Mouse (Mus musculus) embryonic fibroblast, embryonic 13.5 days (primary cell): ENCODE data around the gene Car15. TPM values are rescaled to one million over a fixed set of nuclear protein-coding genes. Genes with fewer than 3 reads are reported as not detected.

Source experiments
- H3K27ac ChIP-seq: 2 replicates; pipeline ENCODE4 v1.5.1; 2012; ENCODE audit warnings: low read length, control low read depth, inconsistent platforms; ENCODE audit not compliant: insufficient read depth
- H3K4me1 ChIP-seq: 2 replicates; pipeline ENCODE4 v1.6.1; 2011; ENCODE audit warnings: low read length; ENCODE audit not compliant: control insufficient read depth, insufficient read depth
- H3K4me3 ChIP-seq: 2 replicates; pipeline ENCODE4 v1.5.1; 2011; ENCODE audit warnings: mild to moderate bottlenecking, control low read depth, low read length; ENCODE audit not compliant: insufficient read depth
- CTCF ChIP-seq: IDR thresholded peaks from 2 replicates; pipeline ENCODE4 v1.5.1; 2011; ENCODE audit warnings: mild to moderate bottlenecking, control low read depth, low read length, moderate library complexity, borderline replicate concordance; ENCODE audit not compliant: insufficient read depth
- POLR2A ChIP-seq: IDR thresholded peaks from 2 replicates; pipeline ENCODE4 v1.6.1; 2011; ENCODE audit warnings: low read depth, mild to moderate bottlenecking, control low read depth, low read length, moderate library complexity
- polyA plus RNA-seq: library from polyadenylated mRNA; stranded (reverse); fragments of >200 nt; gene quantifications from 2 replicates; pipeline ENCODE4 v1.2.4, GENCODE M21; 2011; ENCODE audit warnings: low read depth; ENCODE audit not compliant: missing spikeins, insufficient read length

The Car15 gene
- polyA plus RNA-seq, 1 experiment: 0.90 TPM

DNA sequence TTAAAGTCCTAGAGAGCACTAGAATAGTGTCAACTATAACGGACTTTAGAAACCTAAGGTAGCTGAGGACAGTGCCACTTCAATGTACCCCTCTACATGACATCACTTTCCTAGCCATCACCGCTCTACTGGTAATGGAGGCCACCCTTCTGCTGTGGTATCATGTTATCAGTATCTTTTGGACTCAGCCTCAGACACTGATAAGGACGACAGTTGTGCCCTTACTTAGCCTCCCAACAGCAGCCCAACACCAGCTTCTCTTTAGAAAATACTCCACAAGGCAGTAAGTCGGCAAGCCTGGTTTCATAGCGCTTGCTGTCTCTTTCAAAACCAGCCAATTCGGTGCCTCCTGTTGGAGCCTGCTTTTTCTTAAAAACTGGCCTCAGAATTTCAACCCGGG, 3.6 kb downstream of the Car15 start:
- TF ChIP-seq POLR2A (no peak), CTCF (no peak)
- Histone ChIP-seq H3K4me1 (0 out of 2 replicates have a peak, but pooled peaks cover 5% of the 10 kb centered on the region), H3K27ac (no peak overlapping the region), H3K4me3 (no peak overlapping the region)

DNA sequence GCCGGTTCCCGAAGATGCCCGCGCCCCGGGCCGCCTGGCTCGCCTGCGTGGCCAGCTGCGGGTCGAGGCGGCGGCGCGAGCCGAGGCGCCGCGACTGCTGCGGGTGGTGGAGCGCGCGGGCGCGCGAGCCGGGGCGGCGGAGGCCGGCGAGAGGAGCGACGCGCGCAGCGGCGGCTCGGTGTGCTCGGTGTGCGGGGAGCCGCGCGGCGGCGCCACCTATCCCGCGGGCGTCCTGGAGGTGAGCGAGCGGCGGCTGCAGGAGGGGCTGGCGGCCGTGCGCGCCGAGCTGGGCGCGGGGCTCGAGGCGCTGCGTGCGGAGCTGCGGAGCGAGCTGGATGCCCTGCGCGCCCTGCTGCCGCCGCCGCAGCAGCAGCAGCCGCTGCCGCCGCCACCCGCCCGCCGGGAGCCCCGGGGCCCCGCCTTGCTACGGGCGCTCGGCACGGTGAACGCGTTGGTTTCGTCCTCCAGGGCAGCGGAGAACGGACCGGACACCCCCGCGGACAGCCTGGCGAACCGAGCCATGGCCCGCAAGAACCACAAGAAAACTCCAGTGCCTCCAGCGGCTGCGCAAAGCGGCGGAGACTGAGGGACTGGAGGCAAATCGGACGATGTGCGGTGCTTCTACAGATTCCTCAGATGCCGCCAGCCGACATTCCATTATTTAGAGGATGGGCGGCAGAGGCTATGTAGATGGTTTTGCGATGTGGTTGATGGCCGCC, 4.3 kb downstream of the Car15 start:
- no peak overlapping the region for H3K27ac ChIP-seq
- H3K4me1 ChIP-seq: 0 out of 2 replicates have a peak, but pooled peaks cover 5% of the 10 kb centered on the region
- no peak for TF ChIP-seq CTCF
- TF ChIP-seq POLR2A: no peak
- peak overlapping the region; percentile 22 for H3K4me3 ChIP-seq

DNA sequence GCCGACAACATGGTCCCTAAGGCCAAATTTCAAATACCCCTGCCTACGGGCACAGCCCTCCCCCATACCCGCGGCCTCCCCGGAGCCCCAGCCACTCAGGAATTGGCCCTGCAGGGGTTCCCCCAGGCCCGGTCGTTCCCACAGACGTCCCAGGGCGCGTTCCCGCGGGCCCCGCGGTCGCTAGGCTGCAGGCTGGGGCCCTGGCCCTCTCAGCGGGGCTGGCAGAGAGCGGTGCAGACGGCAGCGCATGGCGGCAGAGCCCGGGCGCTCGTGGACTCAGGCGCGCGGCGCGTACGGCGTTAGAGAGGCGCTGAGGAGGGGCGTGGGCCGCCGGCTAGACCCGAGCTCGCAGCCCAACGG, 4.9 kb downstream of the Car15 start:
- TF ChIP-seq POLR2A (no peak), CTCF (no peak)
- no peak overlapping the region for H3K27ac ChIP-seq
- peak overlapping the region; percentile 22 for H3K4me3 ChIP-seq
- 0 out of 2 replicates have a peak, but pooled peaks cover 5% of the 10 kb centered on the region for H3K4me1 ChIP-seq

- TF ChIP-seq CTCF (no peak), POLR2A (no peak)
- Histone ChIP-seq H3K4me1 (0 out of 2 replicates have a peak, but pooled peaks cover 5% of the 10 kb centered on the region), H3K4me3 (peak within 1 kb of the TSS; percentile 22), H3K27ac (no peak within 1 kb of the TSS)
Measured at GRCm38 (mm10) chr16:17832821-17833220, 5.3 kb downstream of the Car15 start, which contains the start of gene B830017H08Rik. Gene B830017H08Rik, plus strand, starts transcription at chr16:17833121.

- H3K27ac ChIP-seq: no peak overlapping the region
- 0 out of 2 replicates have a peak, but pooled peaks cover 5% of the 10 kb centered on the region for H3K4me1 ChIP-seq
- TF ChIP-seq POLR2A (no peak), CTCF (peak; percentile 88; the same call in 1 of the 2 replicates)
- no peak overlapping the region for H3K4me3 ChIP-seq
Measured at GRCm38 (mm10) chr16:17831781-17832180, 6.4 kb downstream of the Car15 start.

DNA sequence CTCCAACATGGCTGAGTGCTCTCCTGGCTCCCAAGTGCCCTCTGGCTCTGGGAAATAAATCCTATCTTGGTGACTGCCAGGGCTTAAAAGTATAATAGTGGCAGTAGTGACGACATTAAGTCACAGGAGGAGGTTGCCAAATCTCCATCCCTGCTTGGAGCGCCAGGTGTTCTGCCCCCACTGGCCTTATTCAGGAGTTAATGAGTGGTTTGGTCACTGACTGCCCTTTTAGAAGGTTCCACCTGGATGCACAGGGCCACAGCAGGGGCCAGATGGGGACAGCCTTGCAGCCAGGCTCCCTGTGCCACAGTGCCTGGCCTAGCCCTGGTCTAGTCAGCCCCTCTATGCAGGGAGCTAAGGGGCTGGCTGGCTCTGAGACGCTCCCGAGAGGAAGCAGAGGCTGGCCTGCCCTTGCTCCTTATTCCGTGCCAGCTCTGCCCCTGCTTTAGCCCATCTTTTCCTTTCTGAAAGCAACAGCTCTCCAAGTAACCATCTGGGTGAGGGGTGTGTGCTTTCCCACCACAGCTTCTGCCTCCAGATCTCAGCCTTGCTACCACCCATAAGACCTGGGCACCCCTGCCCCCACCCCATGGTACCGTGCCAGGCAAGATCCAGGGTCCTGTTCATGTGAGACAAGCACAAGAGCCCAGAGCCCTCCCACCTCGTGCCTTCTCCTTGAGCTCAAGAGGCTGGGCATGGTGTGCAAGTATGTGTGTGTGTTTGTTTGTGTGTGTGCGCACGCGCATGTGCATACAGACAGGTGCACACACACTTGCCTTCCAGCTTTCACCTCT, 7.6 kb downstream of the Car15 start:
- Histone ChIP-seq H3K4me3 (no peak overlapping the region), H3K4me1 (0 out of 2 replicates have a peak, but pooled peaks cover 5% of the 10 kb centered on the region), H3K27ac (no peak overlapping the region)
- TF ChIP-seq POLR2A (no peak), CTCF (no peak)

DNA sequence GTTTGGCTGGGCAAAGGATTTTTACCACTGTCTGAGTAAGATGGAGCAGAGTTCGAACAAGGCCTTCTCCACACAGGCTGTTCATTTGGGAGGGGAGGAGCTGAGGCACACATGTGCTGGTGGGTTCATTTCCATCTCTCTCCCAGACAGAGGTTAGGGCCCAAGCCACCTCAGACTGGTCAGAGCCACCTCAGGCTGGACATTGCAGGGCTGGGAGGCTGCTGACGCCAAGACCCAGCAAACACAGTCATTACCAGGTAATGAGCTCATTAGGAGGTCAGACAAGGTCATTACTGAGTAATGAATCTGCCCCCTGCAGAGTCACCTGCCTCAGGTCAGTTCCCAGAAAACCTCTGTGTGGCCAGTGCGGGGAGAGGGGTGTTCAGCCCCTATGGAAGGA, 9.3 kb downstream of the Car15 start:
- H3K27ac ChIP-seq: no peak overlapping the region
- H3K4me3 ChIP-seq: no peak overlapping the region
- TF ChIP-seq CTCF (no peak), POLR2A (no peak)
- no peaks in the 10 kb centered on the region for H3K4me1 ChIP-seq

DNA sequence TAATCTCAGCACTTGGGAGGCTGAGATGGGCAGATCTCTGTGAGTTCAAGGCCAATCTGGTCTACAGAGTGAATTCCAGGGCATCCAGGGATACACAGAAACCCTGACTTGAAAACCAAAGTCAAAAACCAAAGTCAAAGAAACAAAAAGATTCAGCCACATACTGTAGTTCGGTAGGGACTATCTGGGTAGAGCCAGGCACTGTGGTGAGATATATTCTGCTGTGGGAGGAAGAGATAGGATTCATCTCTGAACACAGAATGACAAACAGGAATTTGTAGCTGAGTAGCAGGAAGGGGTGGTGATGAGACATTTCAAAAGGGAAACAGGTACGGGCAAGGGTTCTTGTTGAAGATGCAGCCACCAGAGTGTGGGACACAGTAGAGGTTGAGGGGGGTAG, 9.9 kb downstream of the Car15 start:
- Histone ChIP-seq H3K4me3 (no peak overlapping the region), H3K27ac (no peak overlapping the region), H3K4me1 (no peaks in the 10 kb centered on the region)
- no peak for TF ChIP-seq POLR2A
- no peak for TF ChIP-seq CTCF

DNA sequence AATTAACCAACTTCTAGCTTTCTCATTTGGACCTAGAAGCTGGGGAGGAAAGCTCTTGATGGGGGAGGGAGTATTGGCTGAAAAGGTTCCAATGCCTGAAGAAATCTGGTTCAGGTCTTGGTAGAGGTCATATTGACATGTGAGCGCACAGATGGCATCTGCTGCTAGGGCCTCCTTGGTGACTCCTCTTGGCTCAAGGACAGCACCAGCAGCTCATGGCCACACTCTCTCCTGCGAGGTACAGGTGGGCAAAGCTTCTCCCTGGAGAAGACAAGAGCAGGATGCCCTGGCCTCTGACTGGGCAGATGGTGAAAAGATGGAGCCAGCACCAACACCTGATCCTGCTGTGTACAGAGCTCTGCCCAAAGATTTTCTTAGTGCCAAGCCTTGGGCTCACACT, 11.7 kb downstream of the Car15 start:
- Histone ChIP-seq H3K4me1 (no peaks in the 10 kb centered on the region), H3K4me3 (no peak overlapping the region), H3K27ac (no peak overlapping the region)
- TF ChIP-seq POLR2A (no peak), CTCF (no peak)

DNA sequence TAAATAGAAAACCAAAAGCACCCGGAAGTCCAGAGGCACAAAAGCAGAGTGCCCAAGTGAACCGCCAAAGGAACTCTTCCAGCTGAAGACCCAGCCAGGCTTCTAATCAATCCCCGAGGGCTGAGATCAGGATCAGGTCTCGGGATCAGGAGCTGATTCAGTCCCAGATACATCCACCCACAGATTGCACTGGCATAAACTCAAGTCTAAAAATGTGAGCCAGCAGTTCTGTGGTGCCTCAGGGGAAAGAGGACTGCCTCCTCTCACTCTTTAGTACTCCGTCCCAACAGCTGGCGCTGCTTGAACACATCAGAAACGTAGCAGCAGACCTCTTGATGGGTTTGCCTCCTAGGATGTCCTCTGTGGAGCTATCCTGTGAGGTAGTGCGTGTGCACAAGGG, 21.6 kb downstream of the Car15 start:
- no peak overlapping the region for H3K27ac ChIP-seq
- no peak overlapping the region for H3K4me3 ChIP-seq
- no peak for TF ChIP-seq CTCF
- no peak for TF ChIP-seq POLR2A
- H3K4me1 ChIP-seq: no peaks in the 10 kb centered on the region; the same call in 1 of the 2 replicates
